In genomic region chr6:18182903-18183302, GRCm38 (mm10) we compare ENCODE assay signal across 24 mouse cellular contexts. TPM values are rescaled to one million over a fixed set of nuclear protein-coding genes. Genes with fewer than 3 reads are reported as not detected.
A peak's percentile ranks its signal among the peaks of the same experiment; 100 is the strongest.
DNase-seq lines count a peak whose midpoint lies in the region; ATAC-seq and TF ChIP-seq lines count a peak whose summit lies in the region.
"Had no signal": no experiment of that assay in that cellular context is flagged by ENCODE, and none has a peak within 500 bp of the region (broad histone marks: within the 10 kb centered on the region; RNA-seq: fewer than 3 reads in every experiment).

No protein-coding gene starts in this region.

- peak overlapping the region; percentile 38; the same call in 1 of the 2 replicates for H3K27ac ChIP-seq in kidney, adult 2 months (ENCODE audit: insufficient read depth, low read depth, low read length)
- no peak overlapping the region for H3K27ac ChIP-seq in intestine, embryonic 14.5 days (ENCODE audit: low read depth)
- H3K27ac ChIP-seq in intestine, embryonic 16.5 days (ENCODE audit: low read length): no peak overlapping the region
- H3K27ac ChIP-seq in small intestine, adult 2 months (ENCODE audit: insufficient read depth, low read depth, low read length): 0 out of 2 replicates have a peak overlapping the region, but pooled peaks have one; percentile 40
- H3K27ac ChIP-seq: embryonic facial prominence, embryonic 10.5 days; embryonic facial prominence, embryonic 12.5 days; forebrain, embryonic 13.5 days; forebrain, embryonic 15.5 days had no signal

- TF ChIP-seq CTCF in kidney, adult 2 months (conservative IDR thresholded peaks at IDR 0.05; ENCODE audit: insufficient read depth, insufficient read length, low read depth, low read length): no peak
- no peak for TF ChIP-seq CTCF in small intestine, adult 2 months (IDR thresholded peaks at IDR 0.05; ENCODE audit: extremely low read depth, insufficient read length, insufficient replicate concordance, low read depth, low read length)

- no peaks in the 10 kb centered on the region for H3K36me3 ChIP-seq in kidney, adult 2 months (ENCODE audit: control insufficient read depth, insufficient read depth, low read length)
- no peaks in the 10 kb centered on the region for H3K36me3 ChIP-seq in intestine, embryonic 14.5 days (ENCODE audit: control insufficient read depth, insufficient read depth, low read length)
- H3K36me3 ChIP-seq in intestine, embryonic 16.5 days (ENCODE audit: control insufficient read depth, insufficient read depth, low read length): no peaks in the 10 kb centered on the region
- H3K36me3 ChIP-seq in small intestine, adult 2 months (ENCODE audit: control insufficient read depth, insufficient read depth, low read length): no peaks in the 10 kb centered on the region
- H3K36me3 ChIP-seq: embryonic facial prominence, embryonic 10.5 days; embryonic facial prominence, embryonic 12.5 days; forebrain, embryonic 15.5 days; G1E had no signal

- H3K4me1 ChIP-seq in kidney, adult 2 months (ENCODE audit: control insufficient read depth, insufficient read depth, low read length): peaks cover 6% of the 10 kb centered on the region; the same call in 1 of the 2 replicates
- H3K4me1 ChIP-seq in intestine, embryonic 14.5 days (replicated peaks; ENCODE audit: control insufficient read depth, insufficient read depth, low read length): no peaks in the 10 kb centered on the region
- 0 out of 2 replicates have a peak, but pooled peaks cover 5% of the 10 kb centered on the region for H3K4me1 ChIP-seq in intestine, embryonic 16.5 days (ENCODE audit: control insufficient read depth, insufficient read depth, low read length)
- peaks cover 4% of the 10 kb centered on the region for H3K4me1 ChIP-seq in small intestine, adult 2 months (ENCODE audit: control insufficient read depth, insufficient read depth, insufficient read length, low read length)
- H3K4me1 ChIP-seq: embryonic facial prominence, embryonic 10.5 days; embryonic facial prominence, embryonic 12.5 days; forebrain, embryonic 13.5 days; forebrain, embryonic 15.5 days had no signal

- H3K9me3 ChIP-seq in intestine, embryonic 14.5 days (ENCODE audit: control insufficient read depth, low read length): no peaks in the 10 kb centered on the region
- no peaks in the 10 kb centered on the region for H3K9me3 ChIP-seq in intestine, embryonic 16.5 days (ENCODE audit: control insufficient read depth, low read length)
- H3K9me3 ChIP-seq: embryonic facial prominence, embryonic 10.5 days; embryonic facial prominence, embryonic 12.5 days; forebrain, embryonic 13.5 days; forebrain, embryonic 15.5 days; G1E had no signal

- TF ChIP-seq POLR2A in kidney, adult 2 months (IDR thresholded peaks at IDR 0.05; ENCODE audit: low read depth, low read length): no peak
- no peak for TF ChIP-seq POLR2A in small intestine, adult 2 months (IDR thresholded peaks at IDR 0.05; ENCODE audit: low read depth, low read length)

- ATAC-seq in intestine, embryonic 14.5 days (replicated peaks; ENCODE audit: low FRiP score, low TSS enrichment, low read depth): peak; percentile 66; the same call in 1 of the 2 replicates
- peak; percentile 95 for ATAC-seq in intestine, embryonic 16.5 days
- ATAC-seq: CD4-positive, CD25-positive, alpha-beta regulatory T cell, adult 4 months; forebrain, embryonic 13.5 days; forebrain, embryonic 15.5 days had no signal

- no peak overlapping the region for H3K9ac ChIP-seq in intestine, embryonic 14.5 days (ENCODE audit: low read length)
- no peak overlapping the region for H3K9ac ChIP-seq in intestine, embryonic 16.5 days (ENCODE audit: low read depth, low read length)
- H3K9ac ChIP-seq: embryonic facial prominence, embryonic 12.5 days; forebrain, embryonic 13.5 days; forebrain, embryonic 15.5 days had no signal

- H3K27me3 ChIP-seq in kidney, adult 2 months (replicated peaks; ENCODE audit: control insufficient read depth, insufficient read depth, low read length): no peaks in the 10 kb centered on the region
- H3K27me3 ChIP-seq in intestine, embryonic 14.5 days (replicated peaks; ENCODE audit: control insufficient read depth, insufficient read depth, low read length): no peaks in the 10 kb centered on the region
- H3K27me3 ChIP-seq in intestine, embryonic 16.5 days (replicated peaks; ENCODE audit: control insufficient read depth, insufficient read depth, low read length): no peaks in the 10 kb centered on the region
- no peaks in the 10 kb centered on the region for H3K27me3 ChIP-seq in small intestine, adult 2 months (ENCODE audit: control insufficient read depth, insufficient read depth, low read length)
- H3K27me3 ChIP-seq: CH12.LX; embryonic facial prominence, embryonic 12.5 days; forebrain, embryonic 13.5 days; forebrain, embryonic 15.5 days had no signal

- no peak overlapping the region for H3K4me2 ChIP-seq in intestine, embryonic 14.5 days (ENCODE audit: low read length)
- no peak overlapping the region for H3K4me2 ChIP-seq in intestine, embryonic 16.5 days (ENCODE audit: low read depth, low read length)
- H3K4me2 ChIP-seq: embryonic facial prominence, embryonic 12.5 days; forebrain, embryonic 13.5 days; forebrain, embryonic 15.5 days had no signal

- H3K4me3 ChIP-seq in kidney, adult 2 months (ENCODE audit: insufficient read depth, low read depth, low read length): no peak overlapping the region
- no peak overlapping the region for H3K4me3 ChIP-seq in intestine, embryonic 14.5 days (ENCODE audit: low read depth, low read length)
- no peak overlapping the region for H3K4me3 ChIP-seq in intestine, embryonic 16.5 days (ENCODE audit: low read length)
- H3K4me3 ChIP-seq in small intestine, adult 2 months (ENCODE audit: low read depth, low read length): no peak overlapping the region
- H3K4me3 ChIP-seq: embryonic facial prominence, embryonic 10.5 days; embryonic facial prominence, embryonic 12.5 days; forebrain, embryonic 13.5 days; forebrain, embryonic 15.5 days had no signal

- peak; percentile 29 for DNase-seq in kidney, adult 2 months
- no peak for DNase-seq in kidney, postnatal 14 days
- DNase-seq in intestine, embryonic 14.5 days (ENCODE audit: low spot score): no peak
- no peak for DNase-seq in retina, embryonic 14.5 days (ENCODE audit: low spot score)
- DNase-seq in adrenal gland, adult (ENCODE audit: inconsistent age in 2 of 2, low spot score in 1 of 2): no peak
- DNase-seq: adrenal gland, adult 8-10 months; adrenal gland, postnatal 14 days; adrenal gland, postnatal 36 days; B cell, adult 2 months; cerebellum, adult 11-12 months; cerebellum, adult 2 months; cerebellum, adult 9-10 months; cerebellum, postnatal 10 days; cerebellum, postnatal 25 days had no signal

RNA-seq across cellular contexts. Expression of gene Cftr, which starts 12.4 kb away (rescaled TPM):
- 0.62 and 0.72 TPM in 2 replicates for polyA plus RNA-seq in kidney, adult 2 months (2012; rRNA removed)
- 16.2 and 17.7 TPM in 2 replicates for polyA plus RNA-seq in intestine, embryonic 14.5 days (2014; fragmentation: Nextera tagmentation; extraction: Ambion mirVana)
- 12.7 and 13.9 TPM in 2 replicates for polyA plus RNA-seq in intestine, embryonic 16.5 days (2015; fragmentation: Nextera tagmentation; extraction: Ambion mirVana)
- polyA plus RNA-seq in small intestine, adult 2 months (2012; rRNA removed): 1.8 and 1.9 TPM in 2 replicates
- polyA plus RNA-seq: CD4-positive, CD25-positive, alpha-beta regulatory T cell, adult 4 months; forebrain, embryonic 11.5 days; G1E had no signal

Comparison
In these comparisons a context has a peak if more than half of its experiments do, and no peak if none do; other contexts are left out.
1. H3K27ac ChIP-seq: peak in kidney, adult 2 months (single experiment) and small intestine, adult 2 months (single experiment); none in intestine, embryonic 14.5 days (single experiment) and intestine, embryonic 16.5 days (single experiment).